Comparison of ENCODE assay signal across 8 mouse cellular contexts in genomic region chr5:135076931-135077505, GRCm38 (mm10). TPM values are rescaled to one million over a fixed set of nuclear protein-coding genes. Genes with fewer than 3 reads are reported as not detected.
A peak's percentile ranks its signal among the peaks of the same experiment; 100 is the strongest.
DNase-seq lines count a peak whose midpoint lies in the region; ATAC-seq lines count a peak whose summit lies in the region.

No protein-coding gene starts in this region.

- H3K9me3 ChIP-seq in embryonic facial prominence, embryonic 11.5 days (replicated peaks; ENCODE audit: control insufficient read depth, low read length) = no peaks in the 10 kb centered on the region
- H3K9me3 ChIP-seq in limb, embryonic 10.5 days (replicated peaks) = no peaks in the 10 kb centered on the region
- no peaks in the 10 kb centered on the region for H3K9me3 ChIP-seq in midbrain, embryonic 13.5 days

- peak; percentile 57 for ATAC-seq in embryonic facial prominence, embryonic 11.5 days (replicated peaks; ENCODE audit: insufficient number of reproducible peaks, low FRiP score, low TSS enrichment, low read depth)
- peak; percentile 55 for ATAC-seq in midbrain, embryonic 13.5 days

- H3K4me2 ChIP-seq in embryonic facial prominence, embryonic 11.5 days (ENCODE audit: low read depth, low read length) = peak overlapping the region; percentile 73
- peak overlapping the region; percentile 82 for H3K4me2 ChIP-seq in midbrain, embryonic 13.5 days (replicated peaks)

- H3K4me1 ChIP-seq in embryonic facial prominence, embryonic 11.5 days (ENCODE audit: control insufficient read depth, insufficient read depth, low read length) = peaks cover 9% of the 10 kb centered on the region
- peaks cover 41% of the 10 kb centered on the region for H3K4me1 ChIP-seq in limb, embryonic 10.5 days
- H3K4me1 ChIP-seq in midbrain, embryonic 13.5 days (replicated peaks) = peaks cover 28% of the 10 kb centered on the region

- peaks cover 5% of the 10 kb centered on the region for H3K36me3 ChIP-seq in embryonic facial prominence, embryonic 11.5 days (replicated peaks; ENCODE audit: control insufficient read depth, insufficient read depth, low read depth, low read length)
- H3K36me3 ChIP-seq in limb, embryonic 10.5 days = peaks cover 42% of the 10 kb centered on the region
- H3K36me3 ChIP-seq in midbrain, embryonic 13.5 days = peaks cover 34% of the 10 kb centered on the region

- H3K27me3 ChIP-seq in embryonic facial prominence, embryonic 11.5 days (ENCODE audit: control insufficient read depth, insufficient read depth, low read length) = no peaks in the 10 kb centered on the region
- 0 out of 2 replicates have a peak, but pooled peaks cover 9% of the 10 kb centered on the region for H3K27me3 ChIP-seq in limb, embryonic 10.5 days (ENCODE audit: low read depth, poor library complexity, severe bottlenecking)
- H3K27me3 ChIP-seq in midbrain, embryonic 13.5 days = no peaks in the 10 kb centered on the region

- peak overlapping the region; percentile 97 for H3K4me3 ChIP-seq in embryonic facial prominence, embryonic 11.5 days (ENCODE audit: low read depth, low read length)
- peak overlapping the region; percentile 94 for H3K4me3 ChIP-seq in limb, embryonic 10.5 days
- peak overlapping the region; percentile 99 for H3K4me3 ChIP-seq in midbrain, embryonic 13.5 days (replicated peaks)

- WGBS in embryonic facial prominence, embryonic 11.5 days = 23% methylated on average over 14 of the region's 14 CpGs
- 32% methylated on average over 14 of the region's 14 CpGs for WGBS in limb, embryonic 10.5 days
- WGBS in midbrain, embryonic 13.5 days = 15% methylated on average over 14 of the region's 14 CpGs

- H3K9ac ChIP-seq in embryonic facial prominence, embryonic 11.5 days (replicated peaks; ENCODE audit: low read length) = peak overlapping the region; percentile 98
- peak overlapping the region; percentile 100 for H3K9ac ChIP-seq in midbrain, embryonic 13.5 days (replicated peaks)

- DNase-seq in right cerebral cortex, adult 18-20 months = peak; percentile 39
- DNase-seq in right cerebral cortex, postnatal 25 days = no peak
- DNase-seq in embryonic facial prominence, embryonic 11.5 days (ENCODE audit: low spot score) = peak; percentile 61
- DNase-seq in induced T-regulatory cell, adult 2 months (ENCODE audit: low read depth) = peak; percentile 16
- DNase-seq in limb, embryonic 10.5 days (ENCODE audit: low spot score) = peak; percentile 56
- DNase-seq in thymus, postnatal 25 days = no peak
- no peak for DNase-seq in frontal cortex, adult 2 months (ENCODE audit: extremely low spot score in 1 of 2, low spot score in 1 of 2)

- H3K27ac ChIP-seq in embryonic facial prominence, embryonic 11.5 days (replicated peaks; ENCODE audit: low read depth, low read length) = no peak overlapping the region; the same call in 1 of the 2 replicates
- peak overlapping the region; percentile 97 for H3K27ac ChIP-seq in limb, embryonic 10.5 days
- peak overlapping the region; percentile 93 for H3K27ac ChIP-seq in midbrain, embryonic 13.5 days

RNA-seq across cellular contexts. Expression of gene Vps37d, which starts 1.0 kb away (rescaled TPM):
- 7.1 and 9.1 TPM in 2 replicates for polyA plus RNA-seq in embryonic facial prominence, embryonic 11.5 days (2014; fragmentation: Nextera tagmentation; extraction: Ambion mirVana)
- 8.5 and 12.7 TPM in 2 replicates for polyA plus RNA-seq in limb, embryonic 10.5 days (2016; fragmentation: Nextera tagmentation; extraction: Ambion mirVana)
- polyA plus RNA-seq in midbrain, embryonic 13.5 days (2015; fragmentation: Nextera tagmentation; extraction: Ambion mirVana) = 24.0 and 32.1 TPM in 2 replicates
- 25.7 and 28.9 TPM in 2 replicates for polyA plus RNA-seq in frontal cortex, adult 2 months (2012; rRNA removed)

RNA-seq across cellular contexts. Expression of gene Bud23, which starts 12.3 kb away (rescaled TPM):
- 136 and 146 TPM in 2 replicates for polyA plus RNA-seq in embryonic facial prominence, embryonic 11.5 days (2014; fragmentation: Nextera tagmentation; extraction: Ambion mirVana)
- 194 and 201 TPM in 2 replicates for polyA plus RNA-seq in limb, embryonic 10.5 days (2016; fragmentation: Nextera tagmentation; extraction: Ambion mirVana)
- 89.8 and 103 TPM in 2 replicates for polyA plus RNA-seq in midbrain, embryonic 13.5 days (2015; fragmentation: Nextera tagmentation; extraction: Ambion mirVana)
- 75.7 and 79.1 TPM in 2 replicates for polyA plus RNA-seq in frontal cortex, adult 2 months (2012; rRNA removed)

RNA-seq across cellular contexts. Expression of gene Mlxipl, which starts 12.7 kb away (rescaled TPM):
- 1.9 and 3.7 TPM in 2 replicates for polyA plus RNA-seq in embryonic facial prominence, embryonic 11.5 days (2014; fragmentation: Nextera tagmentation; extraction: Ambion mirVana)
- 2.5 and 5.1 TPM in 2 replicates for polyA plus RNA-seq in limb, embryonic 10.5 days (2016; fragmentation: Nextera tagmentation; extraction: Ambion mirVana)
- polyA plus RNA-seq in midbrain, embryonic 13.5 days (2015; fragmentation: Nextera tagmentation; extraction: Ambion mirVana) = 1.2 and 1.6 TPM in 2 replicates
- polyA plus RNA-seq in frontal cortex, adult 2 months (2012; rRNA removed) = 4.6 and 6.0 TPM in 2 replicates

RNA-seq across cellular contexts. Expression of gene Dnajc30, which starts 13.0 kb away (rescaled TPM):
- 29.3 and 30.8 TPM in 2 replicates for polyA plus RNA-seq in embryonic facial prominence, embryonic 11.5 days (2014; fragmentation: Nextera tagmentation; extraction: Ambion mirVana)
- polyA plus RNA-seq in limb, embryonic 10.5 days (2016; fragmentation: Nextera tagmentation; extraction: Ambion mirVana) = 27.7 and 30.8 TPM in 2 replicates
- polyA plus RNA-seq in midbrain, embryonic 13.5 days (2015; fragmentation: Nextera tagmentation; extraction: Ambion mirVana) = 40.4 and 41.3 TPM in 2 replicates
- polyA plus RNA-seq in frontal cortex, adult 2 months (2012; rRNA removed) = 49.4 and 55.7 TPM in 2 replicates

RNA-seq across cellular contexts. Expression of gene Stx1a, which starts 53.7 kb away (rescaled TPM):
- 12.1 and 14.2 TPM in 2 replicates for polyA plus RNA-seq in embryonic facial prominence, embryonic 11.5 days (2014; fragmentation: Nextera tagmentation; extraction: Ambion mirVana)
- 7.5 and 8.1 TPM in 2 replicates for polyA plus RNA-seq in limb, embryonic 10.5 days (2016; fragmentation: Nextera tagmentation; extraction: Ambion mirVana)
- 63.4 and 69.7 TPM in 2 replicates for polyA plus RNA-seq in midbrain, embryonic 13.5 days (2015; fragmentation: Nextera tagmentation; extraction: Ambion mirVana)
- polyA plus RNA-seq in frontal cortex, adult 2 months (2012; rRNA removed) = 345 and 362 TPM in 2 replicates

Comparison
In these comparisons a context has a peak if more than half of its experiments do, and no peak if none do; other contexts are left out.
1. DNase-seq: peak in right cerebral cortex, adult 18-20 months (single experiment), embryonic facial prominence, embryonic 11.5 days (single experiment), induced T-regulatory cell, adult 2 months (single experiment) and limb, embryonic 10.5 days (single experiment); none in right cerebral cortex, postnatal 25 days (single experiment), thymus, postnatal 25 days (single experiment) and frontal cortex, adult 2 months (0 of 2).
2. Peak in every context shown above with its lines, with median percentiles within 50 percentile points of each other: H3K4me3 ChIP-seq.